Mouse (Mus musculus) embryonic facial prominence, embryonic 11.5 days (tissue): Measurements from ENCODE around the gene Glra1. TPM values are rescaled to one million over a fixed set of nuclear protein-coding genes. Genes with fewer than 3 reads are reported as not detected.

Experiments
- ATAC-seq: fragments of 200-750 bp; cut with Nextera tagmentation; replicated peaks from 2 replicates; pipeline ENCODE4 v1.8.0; 2017; ENCODE audit warnings: low read depth; ENCODE audit not compliant: insufficient number of reproducible peaks, low FRiP score, low TSS enrichment
- DNase-seq: peaks from one replicate; pipeline ENCODE4 v3.0.0-alpha.2; 2015; ENCODE audit warnings: low spot score
- H3K27ac ChIP-seq: fragments of 300-500 bp; sonication (generic); replicated peaks from 2 replicates; pipeline ENCODE4 v1.5.1; 2014; ENCODE audit warnings: mild to moderate bottlenecking, low read depth, low read length, control low read depth
- H3K27me3 ChIP-seq: fragments of 300-500 bp; sonication (generic); 2 replicates; pipeline ENCODE4 v1.6.1; 2014; ENCODE audit warnings: mild to moderate bottlenecking, low read length, moderate library complexity, mixed read lengths; ENCODE audit not compliant: control insufficient read depth, insufficient read depth
- H3K36me3 ChIP-seq: fragments of 300-500 bp; sonication (generic); replicated peaks from 2 replicates; pipeline ENCODE4 v1.6.1; 2014; ENCODE audit warnings: low read depth, mild to moderate bottlenecking, low read length, moderate library complexity, mixed read lengths; ENCODE audit not compliant: control insufficient read depth, insufficient read depth
- H3K4me1 ChIP-seq: fragments of 300-500 bp; sonication (generic); 2 replicates; pipeline ENCODE4 v1.6.1; 2014; ENCODE audit warnings: low read length, mixed read lengths; ENCODE audit not compliant: control insufficient read depth, insufficient read depth
- H3K4me2 ChIP-seq: fragments of 300-500 bp; sonication (generic); 2 replicates; pipeline ENCODE4 v1.6.1; 2014; ENCODE audit warnings: low read depth, mild to moderate bottlenecking, control low read depth, low read length, moderate library complexity
- H3K4me3 ChIP-seq: fragments of 300-500 bp; sonication (generic); 2 replicates; pipeline ENCODE4 v1.5.1; 2014; ENCODE audit warnings: low read depth, low read length, control low read depth
- H3K9ac ChIP-seq: fragments of 300-500 bp; sonication (generic); replicated peaks from 2 replicates; pipeline ENCODE4 v1.6.1; 2014; ENCODE audit warnings: mild to moderate bottlenecking, control low read depth, low read length
- H3K9me3 ChIP-seq: fragments of 300-500 bp; sonication (generic); replicated peaks from 2 replicates; pipeline ENCODE4 v1.6.1; 2016; ENCODE audit warnings: mild to moderate bottlenecking, low read length, inconsistent platforms, mixed read lengths; ENCODE audit not compliant: control insufficient read depth
- WGBS: fragments of 180-500 bp; shearing (Covaris S2); extraction: QIAGEN DNeasy Blood & Tissue Kit; methylation state at CpG from one replicate; pipeline ENCODE4 v1.1.7; 2014; 5-methylcytosine and 5-hydroxymethylcytosine counted together
- polyA plus RNA-seq: library from polyadenylated mRNA; unstranded; fragments of >200 nt; fragmentation: Nextera tagmentation; extraction: Ambion mirVana; gene quantifications from 2 replicates; pipeline ENCODE4 v1.2.1, GENCODE M21; 2014

Glra1 gene
- polyA plus RNA-seq, 1 experiment from 2014 or later: 0.28 TPM

- Histone ChIP-seq H3K4me3 (peak overlapping the region; percentile 97), H3K27ac (peak overlapping the region; percentile 89), H3K4me2 (peak overlapping the region; percentile 65), H3K4me1 (no peaks in the 10 kb centered on the region), H3K27me3 (no peaks in the 10 kb centered on the region), H3K9me3 (no peaks in the 10 kb centered on the region), H3K36me3 (no peaks in the 10 kb centered on the region; the same call in none of the 2 replicates), H3K9ac (peak overlapping the region; percentile 99)
- WGBS: under 1% methylated on average over 46 of the region's 46 CpGs
- ATAC-seq: no peak; the same call in none of the 2 replicates
- DNase-seq: peak; percentile 49
Measured at GRCm38 (mm10) chr11:55469923-55470691, 137.9 kb downstream of the Glra1 start.

- Histone ChIP-seq H3K36me3 (no peaks in the 10 kb centered on the region; the same call in none of the 2 replicates), H3K4me2 (peak within 1 kb of the TSS; percentile 65), H3K4me3 (peak within 1 kb of the TSS; percentile 97), H3K9me3 (no peaks in the 10 kb centered on the region), H3K4me1 (no peaks in the 10 kb centered on the region), H3K9ac (peak within 1 kb of the TSS; percentile 99), H3K27ac (peak within 1 kb of the TSS; percentile 89), H3K27me3 (no peaks in the 10 kb centered on the region)
- WGBS: under 1% methylated on average over 57 of the region's 57 CpGs
- DNase-seq (peak; percentile 99), ATAC-seq (peak; percentile 99)
Measured at GRCm38 (mm10) chr11:55469048-55469843, 138.8 kb downstream of the Glra1 start, which contains the start of gene G3bp1. G3bp1 (plus strand) TSS chr11:55469685.

GRCm38 (mm10) chr11:55468611-55469047, 139.4 kb downstream of the Glra1 start:
- ATAC-seq: no peak
- Histone ChIP-seq H3K9ac (peak overlapping the region; percentile 64), H3K4me1 (no peaks in the 10 kb centered on the region), H3K27ac (peak overlapping the region; percentile 16), H3K27me3 (no peaks in the 10 kb centered on the region), H3K4me2 (peak overlapping the region; percentile 47), H3K36me3 (no peaks in the 10 kb centered on the region; the same call in none of the 2 replicates), H3K4me3 (peak overlapping the region; percentile 29), H3K9me3 (no peaks in the 10 kb centered on the region)
- DNase-seq: no peak
- 4% methylated on average over 17 of the region's 17 CpGs for WGBS

DNA sequence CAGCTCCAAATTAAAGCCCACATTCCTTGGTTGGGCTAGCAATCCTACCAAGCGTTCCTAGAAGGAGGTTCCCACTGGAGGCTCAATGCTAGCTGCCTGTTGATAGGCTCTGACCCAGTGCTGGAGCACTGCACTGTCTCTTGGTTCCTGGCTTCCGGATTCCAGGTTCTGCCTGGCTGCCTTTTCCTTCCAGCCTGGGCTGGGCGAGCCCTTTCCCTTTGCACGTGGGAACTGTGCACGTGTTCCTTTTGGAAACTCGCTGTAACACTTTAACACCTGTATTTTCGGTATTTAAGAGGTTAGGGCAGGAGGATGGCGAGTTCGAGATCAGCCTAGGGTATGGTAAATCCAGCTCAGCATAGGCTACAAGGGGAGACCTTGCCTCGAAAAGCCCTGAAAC, 140.0 kb downstream of the Glra1 start:
- peak overlapping the region; percentile 29 for H3K4me3 ChIP-seq
- no peaks in the 10 kb centered on the region; the same call in none of the 2 replicates for H3K36me3 ChIP-seq
- H3K4me1 ChIP-seq: no peaks in the 10 kb centered on the region
- DNase-seq (no peak), ATAC-seq (no peak)
- H3K27ac ChIP-seq: no peak overlapping the region
- H3K9me3 ChIP-seq: no peaks in the 10 kb centered on the region
- H3K27me3 ChIP-seq: no peaks in the 10 kb centered on the region
- peak overlapping the region; percentile 64; the same call in 1 of the 2 replicates for H3K9ac ChIP-seq
- H3K4me2 ChIP-seq: peak overlapping the region; percentile 47; the same call in 1 of the 2 replicates
- WGBS: 67% methylated on average over 10 of the region's 10 CpGs

- Histone ChIP-seq H3K9ac (no peak overlapping the region), H3K4me2 (no peak overlapping the region), H3K4me3 (no peak overlapping the region), H3K4me1 (no peaks in the 10 kb centered on the region), H3K36me3 (no peaks in the 10 kb centered on the region), H3K27me3 (no peaks in the 10 kb centered on the region), H3K27ac (no peak overlapping the region), H3K9me3 (no peaks in the 10 kb centered on the region)
- 82% methylated on average over 3 of the region's 3 CpGs for WGBS
- no peak for ATAC-seq
- DNase-seq: no peak
Measured at GRCm38 (mm10) chr11:55465177-55465576, 142.8 kb downstream of the Glra1 start.

DNA sequence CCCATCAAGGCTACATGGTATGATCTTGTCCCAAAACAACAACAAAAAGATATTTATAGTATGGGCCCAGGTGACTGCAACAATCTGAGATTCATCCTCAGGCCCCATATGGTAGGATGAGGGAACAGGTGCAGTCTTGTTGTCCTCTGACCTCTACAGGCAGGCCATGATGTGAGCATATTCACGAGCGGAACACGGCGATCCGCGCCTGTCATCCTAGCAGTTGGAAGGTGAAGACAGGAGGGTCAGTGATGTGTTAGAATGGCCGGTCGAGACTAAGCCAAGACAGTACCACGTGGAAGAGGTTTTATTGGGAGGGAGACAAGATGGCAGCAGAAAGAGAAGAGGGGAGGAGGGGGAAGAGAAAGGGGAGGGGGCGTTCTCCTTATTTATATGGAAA, 143.3 kb downstream of the Glra1 start:
- 86% methylated on average over 10 of the region's 10 CpGs for WGBS
- no peak overlapping the region for H3K4me3 ChIP-seq
- no peaks in the 10 kb centered on the region for H3K27me3 ChIP-seq
- H3K27ac ChIP-seq: no peak overlapping the region
- H3K4me2 ChIP-seq: no peak overlapping the region
- no peak for DNase-seq
- H3K9ac ChIP-seq: no peak overlapping the region
- H3K9me3 ChIP-seq: no peaks in the 10 kb centered on the region
- no peak for ATAC-seq
- no peaks in the 10 kb centered on the region for H3K36me3 ChIP-seq
- H3K4me1 ChIP-seq: no peaks in the 10 kb centered on the region
